Mouse (Mus musculus) lung, postnatal 36 days (tissue): ENCODE measurements around the gene Lce1e.
A peak's percentile ranks its signal among the peaks of the same experiment; 100 is the strongest.

ENCODE experiments used
- DNase-seq: peaks from one replicate; pipeline ENCODE4 v3.0.0; 2022; ENCODE audit warnings: mixed read lengths

The Lce1e gene

GRCm38 (mm10) chr3:92708974-92709373 lies at the start of gene Lce1e:
Gene Lce1e (minus strand): TSS chr3:92709074.
- no peak for DNase-seq

- no peak for DNase-seq
These were observed 44.3 kb upstream of the Lce1e start for GRCm38 (mm10) chr3:92753197-92753596.

GRCm38 (mm10) chr3:92752238-92752637 lies 43.4 kb upstream of the Lce1e start, which contains the start of gene Lce1g:
Gene Lce1g (minus strand): TSS chr3:92752338.
- no peak for DNase-seq

GRCm38 (mm10) chr3:92738996-92739395 lies 30.1 kb upstream of the Lce1e start, which contains the start of gene Gm38119:
Gene Gm38119 (minus strand): TSS chr3:92739096.
- no peak for DNase-seq

GRCm38 (mm10) chr3:92722631-92723030 lies 13.8 kb upstream of the Lce1e start:
- DNase-seq: no peak

GRCm38 (mm10) chr3:92720250-92720649 lies 11.4 kb upstream of the Lce1e start, which contains the start of gene Lce1f:
Gene Lce1f (minus strand): TSS chr3:92720350.
- DNase-seq: no peak

- DNase-seq: no peak
These were observed 6.2 kb upstream of the Lce1e start for GRCm38 (mm10) chr3:92715122-92715521.

- no peak for DNase-seq
These were observed 14.3 kb downstream of the Lce1e start for GRCm38 (mm10) chr3:92694613-92695012.

GRCm38 (mm10) chr3:92691688-92692087 lies 17.2 kb downstream of the Lce1e start:
- no peak for DNase-seq

GRCm38 (mm10) chr3:92689154-92689553 lies 19.7 kb downstream of the Lce1e start:
- peak; percentile 23 for DNase-seq

GRCm38 (mm10) chr3:92687110-92687509 lies 21.8 kb downstream of the Lce1e start, which contains the start of gene Lce1d:
Gene Lce1d (minus strand): TSS chr3:92687210.
- DNase-seq: no peak

- DNase-seq: no peak
These were observed 29.9 kb downstream of the Lce1e start, which contains the start of gene Lce1c for GRCm38 (mm10) chr3:92678947-92679346. Gene Lce1c (plus strand): TSS chr3:92679247.

GRCm38 (mm10) chr3:92670215-92670614 lies 38.7 kb downstream of the Lce1e start, which contains the start of gene Lce1a2:
Gene Lce1a2 (minus strand): TSS chr3:92670315.
- DNase-seq: no peak
